Mouse (Mus musculus): ENCODE measurements around the gene Gstt1.

DNA sequence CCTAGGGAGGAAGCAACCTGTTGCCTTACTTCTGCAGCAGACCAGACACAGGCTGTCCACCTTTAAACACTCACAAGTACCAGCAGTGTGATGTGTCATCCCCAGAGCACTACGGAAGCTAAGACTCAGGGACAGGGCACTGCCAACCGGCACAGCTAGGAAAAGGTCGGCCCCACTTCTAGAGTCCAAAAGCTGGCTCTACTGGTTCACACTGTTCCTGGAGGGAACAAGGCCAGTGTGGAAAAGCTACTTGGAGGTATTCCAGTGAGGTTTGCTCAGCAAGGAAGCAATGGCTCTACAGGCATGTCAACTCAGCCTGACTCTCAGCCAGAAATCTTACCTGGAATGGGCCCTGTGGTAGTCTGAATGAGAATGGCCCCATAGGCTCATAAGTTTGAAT lies 57.5 kb downstream of the Gstt1 start:
- TF ChIP-seq CTCF (IDR thresholded peaks at IDR 0.05; ENCODE audit: control insufficient read depth, insufficient read depth, insufficient read length) = no peak
- TF ChIP-seq MYOG (IDR thresholded peaks at IDR 0.05; ENCODE audit: control insufficient read depth, extremely low read depth, insufficient read length) = no peak
- TF ChIP-seq CEBPB (IDR thresholded peaks at IDR 0.05; ENCODE audit: low read depth) = no peak
- no peak for TF ChIP-seq USF1 (IDR thresholded peaks at IDR 0.05; ENCODE audit: low read depth)
- TF ChIP-seq FOSL1 (IDR thresholded peaks at IDR 0.05; ENCODE audit: insufficient read depth, low read length, poor library complexity, severe bottlenecking) = no peak
- TF ChIP-seq MAX (IDR thresholded peaks at IDR 0.05) = no peak
- TF ChIP-seq MYOD1 (IDR thresholded peaks at IDR 0.05; ENCODE audit: control insufficient read depth, insufficient read length, low read depth) = no peak
